In genomic region chr2:92425366-92425765, GRCm38 (mm10) we compare ENCODE assay signal across 9 mouse cellular contexts. TPM values are rescaled to one million over a fixed set of nuclear protein-coding genes. Genes with fewer than 3 reads are reported as not detected.
A peak's percentile ranks its signal among the peaks of the same experiment; 100 is the strongest.
DNase-seq lines count a peak whose midpoint lies in the region; ATAC-seq lines count a peak whose summit lies in the region.
"Had no signal": no experiment of that assay in that cellular context is flagged by ENCODE, and none has a peak within 500 bp of the region (broad histone marks: within the 10 kb centered on the region; RNA-seq: fewer than 3 reads in every experiment).

No protein-coding gene starts in this region.

- no peak for DNase-seq in heart, postnatal 10 days
- peak; percentile 30 for DNase-seq in MN1 (ENCODE audit: low spot score)
- no peak for DNase-seq in testis, postnatal 14 days (ENCODE audit: low spot score)
- DNase-seq in thymus, postnatal 0 days (ENCODE audit: low spot score) = no peak

- H3K9ac ChIP-seq in heart, embryonic 13.5 days = peak overlapping the region; percentile 60
- no peak overlapping the region for H3K9ac ChIP-seq in forebrain, embryonic 15.5 days (replicated peaks)
- no peak overlapping the region for H3K9ac ChIP-seq in midbrain, embryonic 12.5 days (replicated peaks)
- H3K9ac ChIP-seq in liver, embryonic 12.5 days = no peak overlapping the region
- H3K9ac ChIP-seq: liver, embryonic 14.5 days had no signal

- no peak for ATAC-seq in heart, embryonic 13.5 days (ENCODE audit: extremely low read depth, insufficient number of reproducible peaks, low FRiP score, low TSS enrichment)
- ATAC-seq in forebrain, embryonic 15.5 days (replicated peaks) = peak; percentile 5; the same call in 1 of the 2 replicates
- peak; percentile 24 for ATAC-seq in midbrain, embryonic 12.5 days (ENCODE audit: low FRiP score, low read depth)
- no peak for ATAC-seq in liver, embryonic 12.5 days

- H3K4me3 ChIP-seq in heart, embryonic 13.5 days = no peak overlapping the region
- no peak overlapping the region for H3K4me3 ChIP-seq in forebrain, embryonic 15.5 days
- H3K4me3 ChIP-seq in midbrain, embryonic 12.5 days = no peak overlapping the region
- H3K4me3 ChIP-seq in liver, embryonic 12.5 days = no peak overlapping the region

- H3K27ac ChIP-seq in heart, embryonic 13.5 days (replicated peaks) = peak overlapping the region; percentile 94
- peak overlapping the region; percentile 81 for H3K27ac ChIP-seq in forebrain, embryonic 15.5 days (replicated peaks)
- peak overlapping the region; percentile 86 for H3K27ac ChIP-seq in midbrain, embryonic 12.5 days (replicated peaks)
- H3K27ac ChIP-seq in liver, embryonic 12.5 days = no peak overlapping the region
- H3K27ac ChIP-seq: liver, embryonic 14.5 days had no signal

- WGBS in heart, embryonic 13.5 days = 88% methylated on average over 4 of the region's 4 CpGs
- 65% methylated on average over 4 of the region's 4 CpGs for WGBS in forebrain, embryonic 15.5 days
- WGBS in midbrain, embryonic 12.5 days = 65% methylated on average over 4 of the region's 4 CpGs
- 85% methylated on average over 4 of the region's 4 CpGs for WGBS in liver, embryonic 12.5 days (ENCODE audit: insufficient replicate concordance)

- H3K36me3 ChIP-seq in heart, embryonic 13.5 days = peaks cover 52% of the 10 kb centered on the region
- H3K36me3 ChIP-seq in forebrain, embryonic 15.5 days = peaks cover 30% of the 10 kb centered on the region
- H3K36me3 ChIP-seq in midbrain, embryonic 12.5 days = peaks cover 37% of the 10 kb centered on the region
- H3K36me3 ChIP-seq in liver, embryonic 12.5 days = peaks cover 72% of the 10 kb centered on the region

- no peaks in the 10 kb centered on the region for H3K9me3 ChIP-seq in heart, embryonic 13.5 days
- no peaks in the 10 kb centered on the region for H3K9me3 ChIP-seq in forebrain, embryonic 15.5 days
- H3K9me3 ChIP-seq in midbrain, embryonic 12.5 days = no peaks in the 10 kb centered on the region
- no peaks in the 10 kb centered on the region for H3K9me3 ChIP-seq in liver, embryonic 12.5 days (replicated peaks)

- peaks cover 80% of the 10 kb centered on the region for H3K4me1 ChIP-seq in heart, embryonic 13.5 days
- peaks cover 63% of the 10 kb centered on the region for H3K4me1 ChIP-seq in forebrain, embryonic 15.5 days
- peaks cover 62% of the 10 kb centered on the region for H3K4me1 ChIP-seq in midbrain, embryonic 12.5 days
- peaks cover 37% of the 10 kb centered on the region for H3K4me1 ChIP-seq in liver, embryonic 12.5 days

- H3K4me2 ChIP-seq in heart, embryonic 13.5 days = peak overlapping the region; percentile 21; the same call in 1 of the 2 replicates
- no peak overlapping the region for H3K4me2 ChIP-seq in forebrain, embryonic 15.5 days (replicated peaks)
- H3K4me2 ChIP-seq in midbrain, embryonic 12.5 days (replicated peaks) = peak overlapping the region; percentile 21; the same call in 1 of the 2 replicates
- no peak overlapping the region for H3K4me2 ChIP-seq in liver, embryonic 12.5 days

- intact Hi-C loops in heart, postnatal 10 days (cut with DNase I) = no loop called here

- no peaks in the 10 kb centered on the region for H3K27me3 ChIP-seq in heart, embryonic 13.5 days (replicated peaks)
- H3K27me3 ChIP-seq in forebrain, embryonic 15.5 days = no peaks in the 10 kb centered on the region
- no peaks in the 10 kb centered on the region for H3K27me3 ChIP-seq in midbrain, embryonic 12.5 days
- no peaks in the 10 kb centered on the region for H3K27me3 ChIP-seq in liver, embryonic 12.5 days (replicated peaks)

RNA-seq across cellular contexts. Expression of gene Cry2, which starts 8.5 kb away (rescaled TPM):
- polyA plus RNA-seq in heart, embryonic 13.5 days (2015; fragmentation: Nextera tagmentation; extraction: Ambion mirVana) = 18.6 and 19.0 TPM in 2 replicates
- total RNA-seq in heart, postnatal 10 days (2021) = 10 to 100 TPM; 25.6 to 30.9 TPM
- 37.0 and 37.2 TPM in 2 replicates for polyA plus RNA-seq in forebrain, embryonic 15.5 days (2015; fragmentation: Nextera tagmentation; extraction: Ambion mirVana)
- polyA plus RNA-seq in midbrain, embryonic 12.5 days (2016; fragmentation: Nextera tagmentation; extraction: Ambion mirVana) = 36.1 and 37.7 TPM in 2 replicates
- 10.9 and 13.0 TPM in 2 replicates for polyA plus RNA-seq in thymus, postnatal 0 days (2015; fragmentation: Nextera tagmentation; extraction: Ambion mirVana)
- 14.1 and 14.5 TPM in 2 replicates for polyA plus RNA-seq in liver, embryonic 12.5 days (2016; fragmentation: Nextera tagmentation; extraction: Ambion mirVana)

RNA-seq across cellular contexts. Expression of gene Mapk8ip1, which starts 24.3 kb away (rescaled TPM):
- 6.5 and 7.5 TPM in 2 replicates for polyA plus RNA-seq in heart, embryonic 13.5 days (2015; fragmentation: Nextera tagmentation; extraction: Ambion mirVana)
- total RNA-seq in heart, postnatal 10 days (2021) = 10 to 100 TPM in 1 of 2 experiments, 1 to 10 TPM in 1; 9.3 to 10.3 TPM
- polyA plus RNA-seq in forebrain, embryonic 15.5 days (2015; fragmentation: Nextera tagmentation; extraction: Ambion mirVana) = 119 and 120 TPM in 2 replicates
- 105 and 112 TPM in 2 replicates for polyA plus RNA-seq in midbrain, embryonic 12.5 days (2016; fragmentation: Nextera tagmentation; extraction: Ambion mirVana)
- polyA plus RNA-seq in thymus, postnatal 0 days (2015; fragmentation: Nextera tagmentation; extraction: Ambion mirVana) = 6.2 and 6.3 TPM in 2 replicates
- polyA plus RNA-seq in liver, embryonic 12.5 days (2016; fragmentation: Nextera tagmentation; extraction: Ambion mirVana) = 4.6 and 4.7 TPM in 2 replicates

RNA-seq across cellular contexts. Expression of gene Slc35c1, which starts 35.0 kb away (rescaled TPM):
- 7.7 and 8.9 TPM in 2 replicates for polyA plus RNA-seq in heart, embryonic 13.5 days (2015; fragmentation: Nextera tagmentation; extraction: Ambion mirVana)
- 1 to 10 TPM; 6.7 to 6.9 TPM for total RNA-seq in heart, postnatal 10 days (2021)
- polyA plus RNA-seq in forebrain, embryonic 15.5 days (2015; fragmentation: Nextera tagmentation; extraction: Ambion mirVana) = 9.7 and 10.9 TPM in 2 replicates
- 9.3 TPM in 2 replicates for polyA plus RNA-seq in midbrain, embryonic 12.5 days (2016; fragmentation: Nextera tagmentation; extraction: Ambion mirVana)
- polyA plus RNA-seq in thymus, postnatal 0 days (2015; fragmentation: Nextera tagmentation; extraction: Ambion mirVana) = 24.3 and 29.7 TPM in 2 replicates
- 15.3 and 15.5 TPM in 2 replicates for polyA plus RNA-seq in liver, embryonic 12.5 days (2016; fragmentation: Nextera tagmentation; extraction: Ambion mirVana)

RNA-seq across cellular contexts. Expression of gene 1700029I15Rik, which starts 43.0 kb away (rescaled TPM):
- polyA plus RNA-seq in heart, embryonic 13.5 days (2015; fragmentation: Nextera tagmentation; extraction: Ambion mirVana) = 0.62 and 1.2 TPM in 2 replicates
- 1 to 10 TPM; 2.0 to 2.1 TPM for total RNA-seq in heart, postnatal 10 days (2021)
- 6.8 and 10.6 TPM in 2 replicates for polyA plus RNA-seq in forebrain, embryonic 15.5 days (2015; fragmentation: Nextera tagmentation; extraction: Ambion mirVana)
- polyA plus RNA-seq in midbrain, embryonic 12.5 days (2016; fragmentation: Nextera tagmentation; extraction: Ambion mirVana) = 7.4 TPM in 2 replicates
- 2.0 and 2.1 TPM in 2 replicates for polyA plus RNA-seq in thymus, postnatal 0 days (2015; fragmentation: Nextera tagmentation; extraction: Ambion mirVana)
- polyA plus RNA-seq in liver, embryonic 12.5 days (2016; fragmentation: Nextera tagmentation; extraction: Ambion mirVana) = 1.1 and 1.4 TPM in 2 replicates

RNA-seq across cellular contexts. Expression of gene Large2, which starts 50.7 kb away (rescaled TPM):
- polyA plus RNA-seq in heart, embryonic 13.5 days (2015; fragmentation: Nextera tagmentation; extraction: Ambion mirVana) = 1.8 and 2.3 TPM in 2 replicates
- total RNA-seq in heart, postnatal 10 days (2021) = under 1 TPM; 0.10 to 0.99 TPM
- 1.5 and 2.6 TPM in 2 replicates for polyA plus RNA-seq in forebrain, embryonic 15.5 days (2015; fragmentation: Nextera tagmentation; extraction: Ambion mirVana)
- polyA plus RNA-seq in midbrain, embryonic 12.5 days (2016; fragmentation: Nextera tagmentation; extraction: Ambion mirVana) = 4.7 and 7.4 TPM in 2 replicates
- polyA plus RNA-seq in thymus, postnatal 0 days (2015; fragmentation: Nextera tagmentation; extraction: Ambion mirVana) = 3.4 and 4.0 TPM in 2 replicates
- 1.8 and 2.0 TPM in 2 replicates for polyA plus RNA-seq in liver, embryonic 12.5 days (2016; fragmentation: Nextera tagmentation; extraction: Ambion mirVana)

Comparison
In these comparisons a context has a peak if more than half of its experiments do, and no peak if none do; other contexts are left out.
1. ATAC-seq: peak in forebrain, embryonic 15.5 days (single experiment) and midbrain, embryonic 12.5 days (single experiment); none in heart, embryonic 13.5 days (single experiment) and liver, embryonic 12.5 days (single experiment).
2. H3K4me2 ChIP-seq: peak in heart, embryonic 13.5 days (single experiment) and midbrain, embryonic 12.5 days (single experiment); none in forebrain, embryonic 15.5 days (single experiment) and liver, embryonic 12.5 days (single experiment).
3. RNA of gene Mapk8ip1, which starts 24.3 kb away (polyA plus RNA-seq): 119 to 120 TPM in forebrain, embryonic 15.5 days and 105 to 112 TPM in midbrain, embryonic 12.5 days; 6.5 to 7.5 TPM in heart, embryonic 13.5 days, 6.2 to 6.3 TPM in thymus, postnatal 0 days and 4.6 to 4.7 TPM in liver, embryonic 12.5 days; every median in the first group is over 10 times any median in the second.